Comparison of ENCODE assay signal across 8 mouse cellular contexts in the genomic region with DNA sequence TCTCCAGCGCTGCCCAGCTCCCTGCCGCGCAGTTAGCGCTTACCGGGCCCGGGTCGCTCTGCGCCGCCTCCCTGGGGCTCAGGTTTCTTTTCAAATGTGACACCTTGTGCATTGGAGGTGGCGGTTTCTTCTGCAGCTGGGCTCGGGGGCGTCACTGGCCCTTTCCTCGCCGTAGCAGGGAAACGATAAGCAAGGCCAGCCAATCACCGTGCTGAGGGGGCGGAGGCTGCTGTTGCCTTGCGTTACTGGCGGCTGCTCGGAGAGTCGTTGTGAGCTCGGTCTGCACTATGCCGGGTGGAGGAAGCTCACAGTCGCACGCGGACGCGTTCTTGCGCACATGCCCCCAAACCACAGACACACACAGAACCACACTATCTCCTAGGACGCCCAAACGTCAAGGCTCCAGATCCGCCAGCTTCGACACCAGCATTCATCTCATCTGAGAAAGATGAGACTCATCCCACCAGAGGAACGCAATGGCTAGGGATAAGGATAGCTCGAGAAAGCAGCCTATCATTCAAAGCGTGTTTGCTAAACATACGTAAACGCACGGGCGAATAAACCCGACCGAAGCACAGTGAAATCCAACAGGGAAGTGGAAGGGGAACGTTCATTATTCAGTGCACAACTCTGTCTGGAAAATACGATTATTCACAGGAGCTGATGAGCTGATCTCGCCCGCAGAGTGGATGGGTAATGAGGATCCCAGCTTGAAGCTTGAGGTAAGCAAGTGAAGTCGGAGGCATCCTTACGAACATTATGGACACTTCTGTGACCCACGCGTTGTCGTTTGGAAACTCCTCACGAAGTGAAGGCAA. TPM values are rescaled to one million over a fixed set of nuclear protein-coding genes. Genes with fewer than 3 reads are reported as not detected.
DNase-seq lines count a peak whose midpoint lies in the region; ATAC-seq and TF ChIP-seq lines count a peak whose summit lies in the region.

A gene (minus strand): TSS at position 137 of the 818 bp plus-strand sequence.

- peak; percentile 97 for ATAC-seq in forebrain, postnatal 0 days
- ATAC-seq in lung, embryonic 14.5 days (ENCODE audit: insufficient read depth) = peak; percentile 98
- ATAC-seq in neutrophil, adult 5-6 weeks (ENCODE audit: extremely low read depth, insufficient number of reproducible peaks, low FRiP score, poor library complexity, severe bottlenecking) = peak; percentile 89

- TF ChIP-seq CTCF in E14TG2a.4 (conservative IDR thresholded peaks at IDR 0.05; ENCODE audit: low read length) = no peak
- TF ChIP-seq CTCF in forebrain, postnatal 0 days (IDR thresholded peaks at IDR 0.05; ENCODE audit: low read depth) = no peak
- no peak for TF ChIP-seq CTCF in lung, embryonic 14.5 days (IDR thresholded peaks at IDR 0.05; ENCODE audit: low read depth)

- peak within 1 kb of the TSS; percentile 81 for H3K9ac ChIP-seq in forebrain, postnatal 0 days
- H3K9ac ChIP-seq in lung, embryonic 14.5 days = peak within 1 kb of the TSS; percentile 64

- peak within 1 kb of the TSS; percentile 88 for H3K27ac ChIP-seq in forebrain, postnatal 0 days (ENCODE audit: low read depth, low read length)
- peak within 1 kb of the TSS; percentile 54; the same call in 1 of the 2 replicates for H3K27ac ChIP-seq in lung, embryonic 14.5 days (ENCODE audit: low read depth)

- H3K4me2 ChIP-seq in forebrain, postnatal 0 days (ENCODE audit: low read depth) = peak within 1 kb of the TSS; percentile 69
- H3K4me2 ChIP-seq in lung, embryonic 14.5 days = peak within 1 kb of the TSS; percentile 86

- peaks cover 47% of the 10 kb centered on the region for H3K27me3 ChIP-seq in E14TG2a.4 (ENCODE audit: insufficient read depth, low read length)
- H3K27me3 ChIP-seq in forebrain, postnatal 0 days (ENCODE audit: insufficient read depth, low read length) = no peaks in the 10 kb centered on the region
- no peaks in the 10 kb centered on the region for H3K27me3 ChIP-seq in lung, embryonic 14.5 days (ENCODE audit: insufficient read depth, low read length)

- under 1% methylated on average over 52 of the region's 52 CpGs for WGBS in forebrain, postnatal 0 days
- under 1% methylated on average over 52 of the region's 52 CpGs for WGBS in lung, embryonic 14.5 days

- H3K4me1 ChIP-seq in E14TG2a.4 (replicated peaks; ENCODE audit: low read depth, low read length) = peaks cover 26% of the 10 kb centered on the region
- peaks cover 9% of the 10 kb centered on the region; the same call in 1 of the 2 replicates for H3K4me1 ChIP-seq in forebrain, postnatal 0 days (ENCODE audit: insufficient read depth)
- no peaks in the 10 kb centered on the region for H3K4me1 ChIP-seq in lung, embryonic 14.5 days (ENCODE audit: insufficient read depth)

- no peaks in the 10 kb centered on the region for H3K9me3 ChIP-seq in E14TG2a.4 (ENCODE audit: low read length)
- no peaks in the 10 kb centered on the region for H3K9me3 ChIP-seq in forebrain, postnatal 0 days (ENCODE audit: low read length)
- no peaks in the 10 kb centered on the region for H3K9me3 ChIP-seq in lung, embryonic 14.5 days (ENCODE audit: low read depth, low read length)

- H3K4me3 ChIP-seq in E14TG2a.4 (replicated peaks; ENCODE audit: low read length) = peak within 1 kb of the TSS; percentile 76
- peak within 1 kb of the TSS; percentile 88 for H3K4me3 ChIP-seq in forebrain, postnatal 0 days (ENCODE audit: low read depth, low read length)
- peak within 1 kb of the TSS; percentile 59 for H3K4me3 ChIP-seq in lung, embryonic 14.5 days (ENCODE audit: low read depth, low read length)

- H3K36me3 ChIP-seq in E14TG2a.4 (ENCODE audit: insufficient read depth, low read length) = no peaks in the 10 kb centered on the region
- H3K36me3 ChIP-seq in forebrain, postnatal 0 days (ENCODE audit: insufficient read depth) = no peaks in the 10 kb centered on the region
- no peaks in the 10 kb centered on the region for H3K36me3 ChIP-seq in lung, embryonic 14.5 days (ENCODE audit: insufficient read depth)

- DNase-seq in cerebellum, adult 18-20 months = peak; percentile 18 to 22
- DNase-seq in forebrain, postnatal 0 days = peak; percentile 95
- peak; percentile 72 for DNase-seq in heart, postnatal 4 days
- peak; percentile 87 for DNase-seq in layer of hippocampus, adult 8-10 months (ENCODE audit: low spot score in 2 of 2)
- DNase-seq in lung, embryonic 14.5 days = peak; percentile 95
- peak; percentile 53 for DNase-seq in testis, postnatal 14 days (ENCODE audit: low spot score)

RNA-seq across cellular contexts. Expression of the gene that starts here (rescaled TPM):
- 58.6 and 71.5 TPM in 2 replicates for total RNA-seq in forebrain, postnatal 0 days (2014; rRNA removed)
- 10.2 and 14.8 TPM in 2 replicates for polyA plus RNA-seq in forebrain, postnatal 0 days (2015; fragmentation: Nextera tagmentation; extraction: Ambion mirVana)
- total RNA-seq in heart, postnatal 4 days (2021) = 1 to 10 TPM; 4.9 to 6.5 TPM
- total RNA-seq in layer of hippocampus, adult 8-10 months (2022) = 10 to 100 TPM in 3 of 4 experiments, 1 to 10 TPM in 1; 9.5 to 13.7 (median 12.2) TPM
- polyA plus RNA-seq in lung, embryonic 14.5 days (2014; fragmentation: Nextera tagmentation; extraction: Ambion mirVana) = 15.9 and 16.3 TPM in 2 replicates
- total RNA-seq in neutrophil, adult 5-6 weeks (2017) = 283 and 298 TPM in 2 replicates

Comparison
In these comparisons a context has a peak if more than half of its experiments do, and no peak if none do; other contexts are left out.
1. Peak in every context shown above with its lines: DNase-seq, ATAC-seq, H3K4me3 ChIP-seq and H3K27ac ChIP-seq.
2. DNase-seq: peak in every context shown above with its lines; median percentile 95 in forebrain, postnatal 0 days; 95 in lung, embryonic 14.5 days; 87 in layer of hippocampus, adult 8-10 months; 72 in heart, postnatal 4 days; 53 in testis, postnatal 14 days; 20 in cerebellum, adult 18-20 months.